10 mouse cellular contexts compared by ENCODE assay signal in the genomic region with DNA sequence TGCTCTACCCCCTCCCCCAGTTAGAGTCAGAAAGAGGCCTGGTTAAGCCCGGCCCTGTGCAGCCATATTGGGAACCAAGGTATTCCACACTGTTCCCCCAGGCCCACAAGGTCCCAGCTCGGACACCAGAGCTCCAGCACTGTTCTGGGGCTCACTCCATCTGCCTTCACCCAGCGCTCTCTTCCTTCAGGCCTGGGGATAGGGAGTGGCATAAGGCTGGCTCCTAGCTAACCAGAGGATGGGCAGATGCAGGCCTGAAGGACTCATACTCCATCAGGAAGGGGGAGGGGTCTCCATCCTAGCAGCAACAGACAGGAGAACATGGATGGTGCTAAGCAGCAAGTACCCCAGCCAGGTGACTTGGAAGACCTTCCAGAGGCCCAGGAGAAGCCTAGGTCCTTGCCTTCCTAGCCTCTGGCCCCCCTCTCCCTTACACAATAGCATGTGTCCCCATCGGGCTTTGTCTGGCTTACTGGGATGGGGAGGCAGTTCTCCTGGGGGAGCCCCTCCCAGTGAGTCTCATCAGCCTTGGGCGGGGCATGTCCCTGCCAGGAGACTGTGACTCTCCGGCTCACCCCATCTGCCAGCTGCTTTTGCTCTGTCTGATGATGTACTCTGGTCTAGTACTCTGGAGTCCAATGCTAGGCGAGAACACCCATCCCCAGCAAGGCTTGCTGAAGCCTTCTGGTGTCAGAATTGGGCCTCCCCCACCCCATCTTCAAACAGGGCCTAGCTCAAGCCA. TPM values are rescaled to one million over a fixed set of nuclear protein-coding genes. Genes with fewer than 3 reads are reported as not detected.
A peak's percentile ranks its signal among the peaks of the same experiment; 100 is the strongest.
DNase-seq lines count a peak whose midpoint lies in the region; ATAC-seq and TF ChIP-seq lines count a peak whose summit lies in the region.
"Had no signal": no experiment of that assay in that cellular context is flagged by ENCODE, and none has a peak within 500 bp of the region (broad histone marks: within the 10 kb centered on the region; RNA-seq: fewer than 3 reads in every experiment).

No protein-coding gene starts in this region.

- no peaks in the 10 kb centered on the region for H3K9me3 ChIP-seq in hindbrain, embryonic 14.5 days (ENCODE audit: control insufficient read depth, low read length)
- H3K9me3 ChIP-seq in midbrain, postnatal 0 days (ENCODE audit: low read length): no peaks in the 10 kb centered on the region

- peak; percentile 50 for DNase-seq in gastrocnemius, postnatal 25 days
- DNase-seq in gastrocnemius, adult 8-10 months (ENCODE audit: low spot score in 2 of 2): no peak
- peak; percentile 31 for DNase-seq in right cerebral cortex, postnatal 25 days
- no peak for DNase-seq in right cerebral cortex, postnatal 36 days (ENCODE audit: low spot score in 2 of 2)
- no peak for DNase-seq in hindbrain, embryonic 14.5 days (ENCODE audit: low spot score)
- no peak for DNase-seq in midbrain, postnatal 0 days (ENCODE audit: low spot score)
- DNase-seq in layer of hippocampus, adult 11-12 months (ENCODE audit: low spot score): no peak
- no peak for DNase-seq in kidney, postnatal 36 days

- peaks cover 24% of the 10 kb centered on the region for H3K36me3 ChIP-seq in hindbrain, embryonic 14.5 days (replicated peaks; ENCODE audit: control insufficient read depth, insufficient read depth)
- H3K36me3 ChIP-seq in midbrain, postnatal 0 days (ENCODE audit: insufficient read depth, low read length): peaks cover 18% of the 10 kb centered on the region

- 41% methylated on average over 7 of the region's 7 CpGs for WGBS in hindbrain, embryonic 14.5 days
- WGBS in midbrain, postnatal 0 days: 47% methylated on average over 7 of the region's 7 CpGs

- peaks cover 43% of the 10 kb centered on the region for H3K4me1 ChIP-seq in hindbrain, embryonic 14.5 days (replicated peaks; ENCODE audit: control insufficient read depth, insufficient read depth, low read length)
- peaks cover 13% of the 10 kb centered on the region; the same call in 1 of the 2 replicates for H3K4me1 ChIP-seq in midbrain, postnatal 0 days (ENCODE audit: insufficient read depth, low read length)

- peak overlapping the region; percentile 99 for H3K9ac ChIP-seq in hindbrain, embryonic 14.5 days
- peak overlapping the region; percentile 98 for H3K9ac ChIP-seq in midbrain, postnatal 0 days (replicated peaks; ENCODE audit: low read length, poor library complexity, severe bottlenecking)

- no peak for TF ChIP-seq CTCF in midbrain, postnatal 0 days (IDR thresholded peaks at IDR 0.05)

- H3K4me3 ChIP-seq in hindbrain, embryonic 14.5 days (replicated peaks; ENCODE audit: low read length): peak overlapping the region; percentile 95
- peak overlapping the region; percentile 90 for H3K4me3 ChIP-seq in midbrain, postnatal 0 days (ENCODE audit: low read depth, low read length)

- no peak for ATAC-seq in hindbrain, embryonic 14.5 days (ENCODE audit: low FRiP score)
- no peak for ATAC-seq in midbrain, postnatal 0 days (ENCODE audit: low FRiP score)

- peaks cover 28% of the 10 kb centered on the region for H3K27me3 ChIP-seq in hindbrain, embryonic 14.5 days (ENCODE audit: control insufficient read depth, insufficient read depth, low read length)
- H3K27me3 ChIP-seq in midbrain, postnatal 0 days (ENCODE audit: insufficient read depth, low read length): peaks cover 15% of the 10 kb centered on the region

- peak overlapping the region; percentile 93; the same call in 1 of the 2 replicates for H3K27ac ChIP-seq in hindbrain, embryonic 14.5 days
- peak overlapping the region; percentile 79; the same call in 1 of the 2 replicates for H3K27ac ChIP-seq in midbrain, postnatal 0 days (ENCODE audit: low read depth, low read length)
- H3K27ac ChIP-seq: macrophage had no signal

- H3K4me2 ChIP-seq in hindbrain, embryonic 14.5 days (replicated peaks): peak overlapping the region; percentile 93
- H3K4me2 ChIP-seq in midbrain, postnatal 0 days (ENCODE audit: low read depth, low read length, poor library complexity, severe bottlenecking): peak overlapping the region; percentile 92

RNA-seq across cellular contexts. Expression of a gene that starts 1.4 kb away (rescaled TPM):
- 1 to 10 TPM; 5.5 to 5.8 TPM for total RNA-seq in gastrocnemius, postnatal 25 days (2021)
- total RNA-seq in gastrocnemius, adult 8-10 months (2022): 1 to 10 TPM; 1.7 to 2.7 (median 2.3) TPM
- polyA plus RNA-seq in hindbrain, embryonic 14.5 days (2014; fragmentation: Nextera tagmentation; extraction: Ambion mirVana): 192 and 218 TPM in 2 replicates
- total RNA-seq in midbrain, postnatal 0 days (2014; rRNA removed): 376 and 407 TPM in 2 replicates
- polyA plus RNA-seq in midbrain, postnatal 0 days (2015; fragmentation: Nextera tagmentation; extraction: Ambion mirVana): 247 and 258 TPM in 2 replicates

RNA-seq across cellular contexts. Expression of a gene that starts 2.1 kb away (rescaled TPM):
- total RNA-seq in gastrocnemius, postnatal 25 days (2021): 1 to 10 TPM; 1.3 to 2.4 TPM
- under 1 TPM in 3 of 4 experiments, not detected in 1; 0.29 to 0.48 (median 0.47) TPM for total RNA-seq in gastrocnemius, adult 8-10 months (2022)
- 6.9 and 10.1 TPM in 2 replicates for polyA plus RNA-seq in hindbrain, embryonic 14.5 days (2014; fragmentation: Nextera tagmentation; extraction: Ambion mirVana)
- 14.2 and 33.6 TPM in 2 replicates for total RNA-seq in midbrain, postnatal 0 days (2014; rRNA removed)
- 3.4 and 7.0 TPM in 2 replicates for polyA plus RNA-seq in midbrain, postnatal 0 days (2015; fragmentation: Nextera tagmentation; extraction: Ambion mirVana)
- polyA plus RNA-seq: macrophage had no signal

RNA-seq across cellular contexts. Expression of a gene that starts 6.2 kb away (rescaled TPM):
- under 1 TPM in 1 of 2 experiments, not detected in 1; 0.28 TPM for total RNA-seq in gastrocnemius, postnatal 25 days (2021)
- not detected for total RNA-seq in gastrocnemius, adult 8-10 months (2022)
- polyA plus RNA-seq in hindbrain, embryonic 14.5 days (2014; fragmentation: Nextera tagmentation; extraction: Ambion mirVana): 13.7 and 16.7 TPM in 2 replicates
- 28.6 and 39.4 TPM in 2 replicates for total RNA-seq in midbrain, postnatal 0 days (2014; rRNA removed)
- polyA plus RNA-seq in midbrain, postnatal 0 days (2015; fragmentation: Nextera tagmentation; extraction: Ambion mirVana): 11.6 and 11.9 TPM in 2 replicates
- total RNA-seq: CH12.LX had no signal

RNA-seq across cellular contexts. Expression of a gene that starts 37.9 kb away (rescaled TPM):
- 10 to 100 TPM in 1 of 2 experiments, 1 to 10 TPM in 1; 5.3 to 42.0 TPM for total RNA-seq in gastrocnemius, postnatal 25 days (2021)
- 1 to 10 TPM; 3.0 to 5.8 (median 3.9) TPM for total RNA-seq in gastrocnemius, adult 8-10 months (2022)
- 0.94 and 1.2 TPM in 2 replicates for polyA plus RNA-seq in hindbrain, embryonic 14.5 days (2014; fragmentation: Nextera tagmentation; extraction: Ambion mirVana)
- total RNA-seq in midbrain, postnatal 0 days (2014; rRNA removed): 0.52 and 1.3 TPM in 2 replicates
- polyA plus RNA-seq in midbrain, postnatal 0 days (2015; fragmentation: Nextera tagmentation; extraction: Ambion mirVana): 0.70 and 0.81 TPM in 2 replicates
- polyA plus RNA-seq: macrophage had no signal

Comparison
In these comparisons a context has a peak if more than half of its experiments do, and no peak if none do; other contexts are left out.
1. DNase-seq: peak in gastrocnemius, postnatal 25 days (single experiment) and right cerebral cortex, postnatal 25 days (single experiment); none in gastrocnemius, adult 8-10 months (0 of 2), right cerebral cortex, postnatal 36 days (0 of 2), hindbrain, embryonic 14.5 days (single experiment), midbrain, postnatal 0 days (single experiment), layer of hippocampus, adult 11-12 months (single experiment) and kidney, postnatal 36 days (0 of 2).
2. RNA of a gene that starts 1.4 kb away (total RNA-seq): 376 to 407 TPM in midbrain, postnatal 0 days; 5.5 to 5.8 TPM in gastrocnemius, postnatal 25 days and 1.7 to 2.7 TPM in gastrocnemius, adult 8-10 months; every median in the first group is over 10 times any median in the second.
3. RNA of a gene that starts 6.2 kb away (total RNA-seq): 28.6 to 39.4 TPM in midbrain, postnatal 0 days; 0.28 TPM in gastrocnemius, postnatal 25 days and not detected in gastrocnemius, adult 8-10 months; every median in the first group is over 10 times any median in the second.